Comparison of ENCODE assay signal across 1 mouse cellular context in the genomic region with DNA sequence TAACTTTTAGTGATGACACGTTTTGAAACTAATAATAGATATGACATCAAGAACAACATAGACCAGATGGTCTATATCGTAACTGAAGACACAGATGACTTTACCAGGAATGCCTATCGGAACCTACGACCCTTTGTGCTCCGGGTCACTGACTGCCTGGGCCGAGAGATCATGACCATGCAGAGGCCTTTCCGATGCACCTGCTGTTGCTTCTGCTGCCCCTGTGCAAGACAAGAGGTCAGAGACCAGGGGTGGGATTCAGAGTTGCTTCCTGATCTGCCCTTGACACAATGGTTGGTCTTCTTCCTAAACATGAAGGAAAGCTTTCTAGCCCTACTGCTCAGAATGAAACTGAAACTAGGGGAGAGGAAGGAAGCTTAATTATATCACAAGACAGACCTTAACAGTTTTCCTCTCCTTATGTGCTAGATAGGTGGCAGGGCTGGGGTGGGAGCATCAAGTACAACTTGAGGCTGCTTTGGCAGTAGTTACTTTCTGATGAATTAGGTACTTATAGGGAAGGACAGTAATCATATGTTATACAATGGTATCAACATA.
A peak's percentile ranks its signal among the peaks of the same experiment; 100 is the strongest.
TF ChIP-seq lines count a peak whose summit lies in the region.

No protein-coding gene starts in this region.

TF ChIP-seq in CH12.LX, 34 proteins besides CTCF, POLR2A, EP300 and RAD21 (continued from another document):
- TF ChIP-seq JUN (IDR thresholded peaks at IDR 0.05; ENCODE audit: insufficient read depth, low read depth, low read length), result peak; percentile 22; the same call in 1 of the 2 replicates
- TF ChIP-seq MAFK (IDR thresholded peaks at IDR 0.05; ENCODE audit: insufficient replicate concordance, low read length), result no peak
- no peak for TF ChIP-seq PAX5 (IDR thresholded peaks at IDR 0.05; ENCODE audit: low read length)
- TF ChIP-seq NELFE (IDR thresholded peaks at IDR 0.05; ENCODE audit: low read depth, low read length), result no peak
- 0 out of 2 replicates have a peak, but pooled peaks have one; percentile 24 for TF ChIP-seq TCF12 (IDR thresholded peaks at IDR 0.05; ENCODE audit: low read depth, low read length)
- no peak for TF ChIP-seq CHD1 (IDR thresholded peaks at IDR 0.05; ENCODE audit: low read depth, low read length)
- TF ChIP-seq MEF2A (IDR thresholded peaks at IDR 0.05; ENCODE audit: borderline replicate concordance, low read depth, low read length), result 0 out of 2 replicates have a peak, but pooled peaks have one; percentile 22
- TF ChIP-seq MAX (IDR thresholded peaks at IDR 0.05; ENCODE audit: low read length), result no peak
- no peak for TF ChIP-seq CHD2 (IDR thresholded peaks at IDR 0.05; ENCODE audit: low read length)
- 0 out of 2 replicates have a peak, but pooled peaks have one; percentile 41 for TF ChIP-seq TBP (conservative IDR thresholded peaks at IDR 0.05; ENCODE audit: low read depth, low read length)
- TF ChIP-seq POLR2AphosphoS2 (IDR thresholded peaks at IDR 0.05; ENCODE audit: low read depth, low read length), result no peak
- TF ChIP-seq HCFC1 (IDR thresholded peaks at IDR 0.05; ENCODE audit: low read depth, low read length), result no peak
- no peak for TF ChIP-seq ELF1 (IDR thresholded peaks at IDR 0.05; ENCODE audit: low read depth, low read length)
- TF ChIP-seq UBTF (IDR thresholded peaks at IDR 0.05; ENCODE audit: low read depth, low read length), result no peak
- no peak for TF ChIP-seq ZC3H11A (IDR thresholded peaks at IDR 0.05; ENCODE audit: low read depth, low read length)
- TF ChIP-seq SMC3 (IDR thresholded peaks at IDR 0.05; ENCODE audit: low read depth, low read length), result no peak
- peak; percentile 52; the same call in 1 of the 2 replicates for TF ChIP-seq JUND (conservative IDR thresholded peaks at IDR 0.05; ENCODE audit: low read depth, low read length)
- TF ChIP-seq MAZ (IDR thresholded peaks at IDR 0.05; ENCODE audit: low read depth, low read length), result no peak
- no peak for TF ChIP-seq E2F4 (IDR thresholded peaks at IDR 0.05; ENCODE audit: insufficient replicate concordance, low read depth, low read length)
- no peak for TF ChIP-seq USF1 (IDR thresholded peaks at IDR 0.05; ENCODE audit: low read depth, low read length)
- TF ChIP-seq ETS1 (conservative IDR thresholded peaks at IDR 0.05; ENCODE audit: low read depth, low read length), result peak; percentile 50; the same call in 1 of the 2 replicates
- no peak for TF ChIP-seq ZMIZ1 (IDR thresholded peaks at IDR 0.05; ENCODE audit: low read depth, low read length)
